Mouse (Mus musculus) left cerebral cortex, adult 18-20 months (tissue): ENCODE results near the gene 1110017D15Rik. TPM values are rescaled to one million over a fixed set of nuclear protein-coding genes. Genes with fewer than 3 reads are reported as not detected.

Source experiments
- DNase-seq, 2 experiments: peaks; one replicate each; pipeline ENCODE4 v3.0.0; 2021 to 2022; ENCODE audit warnings: low spot score in 2 of 2, mixed read lengths in 1 of 2
- long read RNA-seq, 2 experiments: library from polyadenylated mRNA; stranded (forward); transcript quantifications; one replicate each; pipeline ENCODE4 v2.0.0; 2021
- total RNA-seq, 2 experiments: library from RNA; stranded (reverse); gene quantifications; 2 replicates each; pipeline ENCODE4 v1.2.3; 2021

1110017D15Rik gene
- total RNA-seq, result 1 to 10 TPM; 5.1 to 5.7 TPM
- long read RNA-seq, experiment 1, partial matches to known transcripts, result 1 of 11 reads
- long read RNA-seq, experiment 1, other reads (novel, unspliced or antisense), result 9 of 11 reads
- long read RNA-seq, experiment 2, partial matches to known transcripts, result 0 of 3 reads
- long read RNA-seq, experiment 2, other reads (novel, unspliced or antisense), result 0 of 3 reads

DNA sequence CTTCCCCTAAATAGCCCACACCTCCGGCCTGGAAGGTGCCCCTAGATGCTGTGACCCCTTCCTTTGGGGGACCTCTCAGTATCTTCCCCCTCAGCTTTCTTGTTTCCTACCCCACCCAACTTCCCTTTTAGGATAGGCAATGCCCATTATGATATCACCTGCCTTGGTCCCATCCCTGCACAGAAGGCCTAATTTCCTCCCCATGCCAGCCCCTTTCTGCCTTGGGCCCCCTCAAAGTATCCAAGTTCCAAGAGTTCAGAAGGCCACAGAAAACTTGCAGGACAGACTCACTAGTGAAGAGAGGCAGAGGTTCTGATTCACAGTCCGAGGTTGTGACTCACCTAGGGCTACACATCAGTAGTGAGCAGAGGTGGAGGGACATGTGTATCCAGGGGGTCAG lies at the start of gene 1110017D15Rik:
1110017D15Rik (minus strand) TSS at position 101 of the 400 bp plus-strand sequence.
- no peak for DNase-seq

DNA sequence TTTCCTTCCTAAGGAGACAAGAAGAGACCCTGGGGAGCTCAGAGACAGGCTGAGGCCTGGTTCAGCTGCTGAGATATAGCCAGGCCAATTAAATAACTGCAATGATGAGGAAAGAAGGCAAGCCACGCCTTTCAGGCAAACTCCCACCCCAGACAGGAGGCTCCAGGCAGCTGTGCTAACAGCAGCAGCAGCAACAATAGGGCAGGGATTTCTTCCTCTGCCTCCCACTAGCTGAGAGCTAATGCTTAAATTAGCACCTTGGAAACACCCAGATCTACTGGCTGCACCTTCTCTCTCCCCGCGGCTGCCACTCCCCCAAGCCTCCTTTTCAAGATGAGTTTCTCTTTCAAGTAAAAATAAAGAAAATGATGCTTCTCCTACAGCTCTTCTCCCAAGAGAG lies 49.0 kb upstream of the 1110017D15Rik start:
- DNase-seq, result no peak

DNA sequence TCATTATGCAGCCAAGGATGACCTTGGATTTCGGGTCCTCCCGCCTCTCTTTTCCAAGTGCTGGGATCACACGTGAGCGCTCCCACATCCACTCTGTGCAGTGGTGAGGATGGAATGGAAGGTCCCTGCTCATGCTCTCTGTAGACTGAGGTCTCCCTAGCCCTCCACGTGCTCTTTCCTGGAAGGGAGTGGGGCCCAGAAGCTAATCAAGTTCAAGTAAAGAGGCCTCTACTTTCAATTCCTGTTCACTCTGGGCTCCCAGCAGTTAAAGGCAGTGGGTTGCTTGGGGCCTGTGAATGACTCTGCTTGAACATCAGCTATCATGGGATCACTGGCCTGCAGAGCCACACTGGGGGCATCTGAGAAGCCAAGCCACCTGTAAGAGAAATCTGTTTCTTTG lies 46.2 kb upstream of the 1110017D15Rik start:
- no peak for DNase-seq

DNA sequence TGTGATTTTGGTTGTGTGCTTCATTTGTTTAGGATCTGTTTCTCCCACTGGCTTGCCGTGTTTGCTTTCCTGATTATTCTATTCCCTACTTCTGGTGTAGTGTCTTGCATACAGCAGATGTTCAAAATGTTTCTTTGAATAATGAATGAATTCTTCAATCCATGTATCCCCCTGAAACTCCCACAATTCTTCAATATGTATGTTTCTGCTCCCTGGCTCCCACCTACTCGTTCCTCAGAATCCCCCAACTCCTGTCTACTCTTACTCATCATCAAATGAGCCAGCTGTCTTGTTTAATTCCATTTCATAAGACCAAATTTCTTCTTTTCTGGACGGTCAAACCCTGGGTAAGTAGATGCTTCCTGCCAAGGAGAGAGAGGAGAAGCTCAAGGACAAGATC lies 40.0 kb upstream of the 1110017D15Rik start:
- DNase-seq, result no peak

DNA sequence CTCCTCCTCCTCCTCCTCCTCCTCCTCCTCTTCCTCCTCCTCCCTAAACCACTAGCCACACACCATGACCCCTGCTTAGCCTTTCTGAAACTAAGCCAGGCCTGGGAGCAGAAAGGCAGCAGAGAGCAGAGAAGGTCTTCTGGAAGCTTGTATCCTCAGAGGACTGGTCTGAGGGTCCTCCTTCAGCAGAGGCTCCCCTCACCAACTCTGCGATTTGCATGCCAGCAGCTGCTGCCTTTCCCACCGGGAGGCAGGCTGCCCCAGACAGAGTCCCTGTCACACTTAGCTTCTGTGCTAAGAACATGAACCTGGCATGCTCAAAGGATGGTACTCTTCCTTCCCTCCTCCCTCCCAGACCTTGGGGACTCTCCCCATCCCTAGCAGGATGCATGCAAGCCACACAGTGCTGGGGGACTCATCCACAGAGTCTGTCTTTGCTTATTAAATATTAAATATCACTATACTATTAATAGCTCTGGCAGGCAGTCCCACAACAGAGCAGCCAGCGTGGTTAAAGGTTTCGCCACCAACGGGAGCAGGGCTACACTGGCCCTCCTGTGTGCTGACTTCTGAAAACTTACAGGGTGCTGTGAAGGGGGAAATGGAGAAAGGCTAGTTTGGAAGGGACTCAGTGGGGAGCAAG lies 39.3 kb upstream of the 1110017D15Rik start:
- DNase-seq, result no peak

DNA sequence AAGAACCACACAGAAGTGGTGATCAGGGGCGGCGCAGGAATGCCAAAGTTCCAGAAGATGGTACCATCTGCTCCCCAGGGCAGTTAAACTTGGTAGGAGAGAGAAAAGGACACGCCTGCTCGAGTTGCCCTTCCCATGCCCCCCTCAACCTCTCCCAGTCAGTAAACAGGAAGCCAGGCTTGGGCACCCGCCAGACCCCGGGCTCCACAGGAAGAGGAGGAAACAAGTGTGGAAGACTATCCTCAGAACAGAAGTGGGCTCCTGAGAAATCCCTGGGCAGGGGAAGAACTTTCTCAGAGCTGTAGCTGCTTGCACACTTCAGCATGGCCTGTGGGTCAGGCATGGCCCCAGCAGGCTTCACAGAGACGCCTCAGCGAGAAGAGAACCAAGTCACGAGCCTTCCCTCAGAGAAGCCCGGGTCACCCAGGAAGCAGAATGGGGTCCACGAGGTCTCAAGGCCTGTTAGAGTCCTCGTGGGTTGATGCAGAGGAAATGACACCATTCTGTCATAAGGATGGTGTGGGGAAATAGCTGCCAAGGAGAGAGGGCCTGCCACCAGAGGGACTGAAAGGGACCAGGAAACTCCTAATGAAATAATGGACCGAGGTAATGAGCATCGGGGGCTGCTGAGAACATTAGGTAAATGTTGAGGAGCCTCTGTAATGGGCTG lies 38.0 kb upstream of the 1110017D15Rik start:
- DNase-seq, result no peak

DNA sequence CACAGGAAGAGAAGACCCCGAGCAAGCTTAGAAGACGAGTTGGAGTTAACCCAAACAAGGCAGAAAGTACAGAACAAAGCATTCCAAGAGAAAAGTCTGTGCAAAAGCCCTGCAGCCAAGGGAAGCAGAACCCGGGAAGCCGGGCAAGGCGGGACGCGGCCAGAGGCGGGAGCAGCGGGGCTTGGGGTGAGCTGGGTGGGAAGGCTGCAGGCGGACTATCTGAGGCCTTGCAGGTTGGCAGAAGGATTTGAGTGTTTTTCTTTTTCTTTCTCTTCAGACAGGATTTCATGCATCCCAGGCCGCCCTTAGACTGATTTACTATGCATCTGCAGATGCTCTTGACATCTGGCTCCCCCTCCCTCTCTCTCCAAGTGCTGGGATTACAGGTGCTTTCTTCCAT lies 36.0 kb upstream of the 1110017D15Rik start:
- no peak for DNase-seq

DNA sequence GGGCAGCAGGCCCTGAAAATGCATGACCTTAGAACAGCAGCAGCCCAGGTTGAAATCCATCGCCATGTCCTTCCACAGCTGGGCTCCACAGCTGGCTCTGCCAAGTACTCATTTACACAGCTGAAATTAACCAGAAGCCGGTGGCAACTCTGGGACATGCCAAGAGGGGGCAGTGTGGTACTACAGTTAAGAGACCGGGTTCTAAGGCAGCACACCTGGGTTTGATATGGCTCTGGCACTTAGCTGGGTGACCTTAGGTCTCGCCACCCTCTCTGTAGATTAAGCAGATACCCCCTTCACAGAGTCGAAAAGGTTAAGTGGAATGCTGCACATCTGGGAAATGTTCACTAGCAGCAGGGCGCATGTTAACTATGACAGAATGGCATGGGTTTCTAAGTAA lies 35.4 kb upstream of the 1110017D15Rik start:
- DNase-seq, result peak; percentile 63 to 73

DNA sequence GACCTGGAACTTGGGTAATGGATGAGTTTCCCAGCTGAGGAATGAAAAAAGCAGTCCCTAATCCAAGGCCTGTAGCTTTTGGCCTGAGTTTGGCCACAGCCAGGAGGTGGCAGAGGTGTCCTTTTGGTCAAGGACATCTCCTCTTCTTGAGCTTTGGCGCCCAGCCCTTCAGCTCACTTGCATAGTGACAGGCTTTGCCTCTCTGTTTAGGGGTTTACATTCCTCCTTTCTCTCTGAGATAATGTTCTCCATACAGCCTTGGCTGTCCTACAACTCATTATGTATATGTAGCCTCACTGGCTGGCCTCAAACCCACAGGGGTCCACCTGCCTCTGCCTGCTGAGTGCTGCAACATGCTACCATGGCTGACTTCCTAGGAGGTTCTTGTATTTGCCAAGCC lies 30.0 kb upstream of the 1110017D15Rik start:
- DNase-seq, result no peak

DNA sequence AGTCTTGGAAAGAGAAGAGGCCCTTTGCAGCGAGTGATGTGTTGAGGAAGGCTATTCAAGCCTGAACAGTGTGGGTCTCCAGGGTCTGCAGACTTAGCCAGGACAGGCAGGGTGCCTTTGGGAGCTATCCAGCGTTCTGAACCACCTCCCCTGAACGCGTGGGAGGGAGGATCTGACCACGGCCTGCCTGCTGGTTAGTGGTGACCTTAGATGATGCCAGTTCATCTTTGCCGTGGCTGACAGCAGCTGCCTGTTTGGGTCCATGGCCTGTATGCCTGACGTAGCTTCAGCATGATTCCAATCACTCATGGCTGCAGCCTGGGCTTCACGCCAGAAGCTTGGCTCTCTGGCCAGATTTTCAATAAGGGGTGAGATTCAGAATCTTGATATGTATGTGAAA lies 28.9 kb upstream of the 1110017D15Rik start:
- no peak for DNase-seq

DNA sequence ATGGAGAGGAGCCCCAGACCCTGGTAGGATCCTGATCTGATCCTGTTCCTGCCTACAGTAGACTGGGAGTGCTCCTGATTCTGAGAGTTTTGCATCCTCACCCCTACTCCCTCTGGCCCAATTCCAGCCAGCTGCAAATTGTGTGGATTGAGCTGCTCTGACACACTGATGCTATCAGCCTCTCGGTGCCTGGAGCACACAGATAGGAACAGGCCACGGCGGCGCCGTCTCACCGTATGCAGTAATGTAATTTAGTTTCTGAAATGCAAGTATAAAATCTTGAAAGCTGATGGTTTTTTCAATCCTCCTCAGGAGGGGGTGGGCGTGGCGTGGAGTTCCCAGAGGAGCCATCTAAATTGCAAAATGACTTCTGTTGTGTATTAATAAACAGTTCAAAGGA lies 25.0 kb upstream of the 1110017D15Rik start:
- no peak for DNase-seq

DNA sequence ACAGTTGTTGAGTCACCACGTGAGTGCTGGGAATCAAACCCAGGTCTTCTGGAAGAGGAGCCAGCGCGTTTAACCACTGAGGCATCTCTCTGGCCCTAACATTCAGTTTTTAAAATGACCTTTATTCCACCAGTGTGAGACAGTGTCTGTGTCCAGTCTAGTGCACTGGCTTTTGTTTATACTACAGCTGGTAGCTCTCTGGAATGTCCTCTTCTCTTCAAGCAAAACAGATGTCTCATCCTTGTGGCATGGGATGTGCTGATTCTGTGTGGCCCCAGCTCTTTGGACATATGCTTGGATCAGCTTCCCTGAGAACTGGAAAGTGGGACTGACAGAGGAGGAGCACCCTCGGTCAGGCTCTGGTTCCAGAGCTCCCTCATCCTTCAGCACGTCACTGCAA lies 17.7 kb upstream of the 1110017D15Rik start:
- no peak for DNase-seq

DNA sequence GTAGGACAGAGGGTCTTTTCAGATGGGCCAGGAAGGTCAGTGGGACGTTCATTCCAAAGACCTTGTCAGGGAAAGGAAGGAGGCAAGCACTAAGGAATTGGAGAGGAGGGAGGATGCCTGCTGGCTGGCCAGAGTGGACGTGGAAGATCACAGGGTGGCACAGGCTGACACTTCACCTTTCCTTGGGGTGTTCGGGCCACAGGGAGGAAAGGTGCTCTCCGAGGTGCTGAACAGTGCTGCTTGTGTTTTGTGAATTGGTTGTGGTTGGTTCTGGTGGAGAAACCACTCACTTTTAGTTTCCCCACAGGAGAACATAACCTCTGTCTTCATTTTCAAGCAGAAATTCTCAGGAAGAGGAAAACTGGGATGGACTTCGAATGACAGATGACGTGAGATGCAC lies 15.3 kb upstream of the 1110017D15Rik start:
- DNase-seq, result no peak

DNA sequence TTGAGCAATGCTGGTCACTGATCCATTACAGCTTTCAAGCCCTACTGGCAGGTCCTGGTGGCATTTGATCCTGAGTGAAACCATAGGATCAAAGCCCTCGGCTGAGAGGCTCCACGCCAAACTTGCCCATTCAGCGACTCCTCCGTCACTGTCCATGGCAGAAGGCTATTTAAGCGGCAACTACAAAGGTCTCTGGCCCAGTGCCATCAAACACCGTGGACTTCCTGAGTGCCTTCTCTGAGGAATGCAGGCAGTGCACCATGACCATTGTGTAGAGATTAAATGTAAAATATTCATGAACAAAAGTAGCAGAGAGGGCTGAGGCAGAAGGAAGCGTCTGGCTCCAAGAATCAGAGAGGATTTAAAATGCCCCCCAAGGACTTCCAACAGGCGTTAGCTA lies 10.9 kb upstream of the 1110017D15Rik start:
- no peak for DNase-seq

DNA sequence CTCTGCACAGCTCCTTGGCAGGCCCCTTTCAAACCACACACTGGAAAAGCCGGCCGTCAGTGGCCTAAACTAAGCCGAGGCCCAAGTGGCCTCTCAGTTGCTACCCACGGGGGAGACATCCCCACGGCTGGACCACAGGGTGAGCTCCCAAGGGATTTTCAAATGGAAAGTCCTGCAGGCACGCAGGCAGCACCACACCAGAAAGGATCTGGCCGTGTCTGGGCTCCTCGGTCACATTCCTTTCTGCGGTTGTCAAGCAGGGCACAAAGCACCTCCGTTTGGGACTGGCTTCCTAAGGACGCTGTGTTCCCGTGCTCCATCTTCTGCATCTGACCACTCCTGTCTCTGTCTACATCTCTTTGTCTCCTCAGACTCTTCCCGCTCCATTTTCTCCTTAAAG lies 9.9 kb upstream of the 1110017D15Rik start:
- no peak for DNase-seq

DNA sequence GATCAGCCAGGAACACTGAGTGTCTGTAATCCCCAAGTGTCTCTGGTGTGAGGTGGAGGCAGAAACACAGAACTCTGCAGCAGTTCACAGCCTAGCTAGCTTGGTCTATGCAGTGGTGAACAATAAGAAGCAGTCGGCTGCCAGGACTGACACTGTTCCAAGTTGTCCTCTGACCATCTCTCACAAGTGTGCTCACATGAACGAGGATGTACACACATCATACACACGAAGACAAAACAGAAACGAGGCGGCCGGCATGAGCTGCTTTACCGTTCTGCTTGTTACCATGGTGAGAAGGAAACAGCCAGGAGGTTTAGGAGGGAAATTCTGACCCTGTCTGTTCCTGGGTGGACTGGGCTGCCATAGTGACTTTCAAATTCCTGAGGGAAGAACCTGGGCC lies 9.4 kb upstream of the 1110017D15Rik start:
- DNase-seq, result no peak

DNA sequence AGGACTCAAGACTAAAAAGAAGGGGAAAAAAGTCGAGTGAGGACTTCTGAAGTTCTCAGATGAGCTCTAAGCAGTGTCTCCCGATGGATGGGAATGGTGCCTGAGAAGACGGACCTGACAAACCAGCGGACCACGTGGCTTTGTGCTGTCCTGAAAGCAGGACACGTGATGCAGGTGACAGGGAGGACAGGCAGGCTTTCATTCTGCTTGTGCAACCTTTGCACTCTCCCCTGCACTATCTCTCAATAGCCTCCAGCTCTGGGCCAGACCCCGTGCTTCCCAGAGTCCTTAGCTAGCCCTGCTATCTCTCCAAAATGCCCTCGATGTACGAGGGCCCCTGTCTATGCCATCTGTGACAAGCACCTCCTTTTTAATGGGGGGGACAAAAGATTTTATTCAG lies 7.7 kb upstream of the 1110017D15Rik start:
- no peak for DNase-seq

DNA sequence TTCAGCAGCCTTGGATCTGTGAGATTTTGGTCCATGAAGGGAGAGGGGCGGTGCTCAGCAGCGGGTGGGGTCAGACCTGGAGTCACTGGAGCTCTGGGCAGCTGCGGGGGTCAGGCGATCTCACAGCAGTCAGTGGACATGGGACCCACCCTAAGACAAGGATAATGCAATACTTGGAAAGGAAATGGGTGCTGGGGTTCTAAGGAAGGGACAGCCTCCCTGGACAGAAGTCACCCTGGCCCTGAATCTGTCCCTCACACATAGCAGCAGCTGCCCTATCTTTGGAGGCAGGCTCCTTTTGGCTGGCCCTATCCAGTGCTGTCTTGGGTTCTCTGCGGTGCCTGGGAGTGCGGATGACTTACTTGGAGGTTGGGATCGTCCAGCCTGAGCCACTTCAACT lies 6.7 kb upstream of the 1110017D15Rik start:
- no peak for DNase-seq

DNA sequence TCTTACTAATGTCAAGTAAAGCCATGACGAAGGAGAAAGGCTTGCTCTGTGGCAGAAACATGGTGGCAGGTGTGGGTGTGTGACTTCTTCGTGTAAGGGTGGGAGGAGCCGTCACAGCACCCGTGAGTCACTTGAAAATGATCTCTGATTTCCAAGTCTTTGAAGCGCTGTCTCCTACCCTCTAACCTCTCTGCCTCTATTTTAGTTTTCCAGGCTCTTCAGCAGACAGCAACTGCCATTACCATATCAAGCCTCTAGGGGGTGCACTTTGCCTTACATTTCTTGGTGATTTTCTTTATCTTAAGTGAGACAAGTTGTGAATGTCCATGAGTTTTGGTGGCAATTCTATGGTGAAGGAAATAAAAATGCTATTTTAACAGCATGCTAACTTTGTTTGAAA lies 5.7 kb upstream of the 1110017D15Rik start:
- DNase-seq, result peak in 1 of 2 experiments; percentile 64

DNA sequence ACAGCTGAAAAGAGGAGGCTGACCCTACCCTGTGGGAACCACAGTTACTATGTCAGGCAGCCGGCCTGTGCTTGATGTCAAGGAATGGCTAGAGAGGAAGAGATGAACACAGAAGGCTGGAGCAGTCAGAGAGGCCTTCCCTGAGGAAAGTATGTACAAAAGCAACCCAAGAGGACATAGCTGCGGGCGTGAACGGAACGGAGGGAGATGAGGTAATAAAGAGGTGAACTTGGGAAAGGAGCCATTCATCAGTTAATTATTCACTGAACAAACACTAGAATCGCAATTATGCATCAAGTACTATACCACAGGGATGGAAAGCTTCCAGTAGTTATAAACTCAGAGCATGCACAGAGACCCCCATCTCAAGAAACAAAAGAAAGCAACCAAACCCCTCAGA lies 5.0 kb upstream of the 1110017D15Rik start:
- DNase-seq, result no peak

DNA sequence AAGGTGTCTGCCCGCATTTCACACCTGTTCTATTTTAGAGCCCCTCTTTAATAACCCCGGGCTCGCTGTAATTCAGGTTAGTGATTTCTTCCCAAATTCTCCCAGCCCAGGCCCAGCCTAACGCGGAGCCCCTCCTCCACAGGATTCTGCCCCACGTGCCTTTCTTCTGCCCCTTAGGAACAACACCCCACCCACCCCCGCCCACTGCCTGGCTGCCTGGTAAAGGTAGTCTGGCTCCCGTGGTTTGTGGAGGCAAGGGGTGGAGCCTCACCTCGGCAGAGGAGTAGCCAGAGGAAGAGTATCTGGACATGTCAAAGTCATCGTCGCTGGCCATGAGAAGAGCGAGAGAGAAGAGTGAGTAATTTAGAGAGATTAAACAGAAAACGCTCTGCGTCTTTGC lies 3.5 kb upstream of the 1110017D15Rik start:
- no peak for DNase-seq

DNA sequence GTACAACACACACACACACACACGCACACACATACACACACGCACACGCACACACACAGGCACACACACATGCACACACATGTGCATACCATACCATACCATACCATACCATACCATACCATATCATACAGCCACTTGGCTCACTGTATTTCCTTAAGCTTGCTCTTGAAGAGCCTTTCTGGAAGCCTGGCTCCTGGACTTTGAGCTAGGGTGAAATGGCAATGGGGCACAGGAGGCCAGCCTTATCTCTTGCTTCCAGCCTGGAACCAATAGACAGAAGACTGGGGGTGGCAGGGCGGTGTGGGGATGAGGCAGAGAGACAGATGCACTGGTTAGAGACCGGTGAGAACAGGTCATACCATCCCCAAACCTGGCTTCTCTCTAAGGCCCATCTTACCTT lies 2.1 kb upstream of the 1110017D15Rik start:
- DNase-seq, result no peak

DNA sequence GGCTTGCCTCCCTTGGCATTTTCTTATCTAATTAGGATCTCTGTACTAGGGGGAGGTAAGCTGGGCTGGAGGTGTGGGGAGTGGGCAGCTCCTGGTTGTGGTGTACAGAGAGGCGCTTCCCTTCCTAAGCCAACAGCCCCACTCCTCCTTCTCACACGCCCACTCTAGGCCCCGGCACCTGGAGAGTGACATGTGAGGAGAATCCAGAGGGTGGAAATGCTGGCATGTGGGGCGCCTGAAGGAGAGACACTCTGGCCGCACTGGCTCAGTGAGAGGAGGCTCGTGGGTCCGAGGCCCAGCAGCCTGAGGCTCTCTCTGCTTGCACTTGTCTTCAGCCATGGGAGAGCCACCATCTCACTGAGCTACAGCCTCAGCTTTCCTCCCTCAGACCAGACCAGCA lies 1.2 kb upstream of the 1110017D15Rik start:
- peak in 1 of 2 experiments; percentile 57 for DNase-seq
